Mouse (Mus musculus) liver, adult 2 months (tissue): ENCODE measurements around the gene Rela.

Experiments
- CTCF ChIP-seq: fragments of 200-500 bp; IDR thresholded peaks from 2 replicates; pipeline ENCODE4 v1.5.1; 2011; ENCODE audit warnings: low read depth, low read length, control low read depth
- POLR2A ChIP-seq: fragments of 200-500 bp; IDR thresholded peaks from 2 replicates; pipeline ENCODE4 v1.6.1; 2011; ENCODE audit warnings: low read length, control low read depth; ENCODE audit not compliant: insufficient read depth; ENCODE audit errors: extremely low read depth

- no peak for TF ChIP-seq CTCF
- TF ChIP-seq POLR2A: no peak
These were observed 53.1 kb downstream of the Rela start for GRCm38 (mm10) chr19:5690343-5690735.
